ENCODE assay signal across 12 mouse cellular contexts in the genomic region with DNA sequence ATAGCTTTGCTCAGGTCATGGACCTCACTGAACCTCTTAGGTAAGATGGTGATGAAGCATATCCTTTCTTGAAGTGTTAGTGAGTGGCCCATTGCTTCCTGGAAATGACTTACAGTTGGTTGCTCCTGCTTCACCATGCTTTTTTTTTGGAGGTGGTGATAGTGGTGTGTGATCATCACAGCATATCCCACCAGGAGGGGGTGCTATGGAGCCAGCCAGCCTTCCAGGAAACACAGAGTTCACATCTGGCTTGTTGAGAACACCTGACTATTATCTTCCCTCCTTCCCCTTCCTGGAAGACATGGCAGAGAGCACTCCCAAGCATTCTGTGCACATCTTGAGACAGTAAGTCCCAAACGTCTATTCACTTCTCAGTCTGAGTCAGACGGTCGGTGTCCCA.
A peak's percentile ranks its signal among the peaks of the same experiment; 100 is the strongest.
DNase-seq lines count a peak whose midpoint lies in the region; ATAC-seq and TF ChIP-seq lines count a peak whose summit lies in the region.
"Had no signal": no experiment of that assay in that cellular context is flagged by ENCODE, and none has a peak within 500 bp of the region (broad histone marks: within the 10 kb centered on the region; RNA-seq: fewer than 3 reads in every experiment).

No protein-coding gene starts in this region.

- no peak for DNase-seq in gastrocnemius, adult 2 months
- no peak for DNase-seq in gastrocnemius, postnatal 25 days
- DNase-seq in retina, embryonic 14.5 days (ENCODE audit: low spot score) = peak; percentile 17
- DNase-seq in retina, postnatal 1 day = no peak
- peak; percentile 6 to 51 for DNase-seq in kidney, postnatal 36 days
- peak; percentile 45 for DNase-seq in testis, postnatal 10 days (ENCODE audit: low spot score)
- no peak for DNase-seq in limb, embryonic 10.5 days (ENCODE audit: low spot score)
- DNase-seq in midbrain, postnatal 0 days (ENCODE audit: low spot score) = no peak
- DNase-seq: adrenal gland, adult 8-10 months; cerebellum, adult 9-10 months had no signal

- ATAC-seq in midbrain, postnatal 0 days (ENCODE audit: low FRiP score) = no peak
- ATAC-seq: intestine, embryonic 15.5 days had no signal

- no peak overlapping the region for H3K27ac ChIP-seq in gastrocnemius, adult 2 months
- no peak overlapping the region for H3K27ac ChIP-seq in limb, embryonic 10.5 days
- no peak overlapping the region for H3K27ac ChIP-seq in midbrain, postnatal 0 days (ENCODE audit: low read depth, low read length)
- H3K27ac ChIP-seq: intestine, embryonic 15.5 days had no signal

- H3K9ac ChIP-seq in midbrain, postnatal 0 days (replicated peaks; ENCODE audit: low read length, poor library complexity, severe bottlenecking) = no peak overlapping the region
- H3K9ac ChIP-seq: intestine, embryonic 15.5 days had no signal

- H3K4me1 ChIP-seq in limb, embryonic 10.5 days = peaks cover 9% of the 10 kb centered on the region
- no peaks in the 10 kb centered on the region for H3K4me1 ChIP-seq in midbrain, postnatal 0 days (ENCODE audit: insufficient read depth, low read length)
- H3K4me1 ChIP-seq: intestine, embryonic 15.5 days had no signal

- no peaks in the 10 kb centered on the region for H3K36me3 ChIP-seq in limb, embryonic 10.5 days
- H3K36me3 ChIP-seq in midbrain, postnatal 0 days (ENCODE audit: insufficient read depth, low read length) = no peaks in the 10 kb centered on the region
- H3K36me3 ChIP-seq: intestine, embryonic 15.5 days had no signal

- no peaks in the 10 kb centered on the region for H3K9me3 ChIP-seq in limb, embryonic 10.5 days (replicated peaks)
- H3K9me3 ChIP-seq in midbrain, postnatal 0 days (ENCODE audit: low read length) = no peaks in the 10 kb centered on the region
- H3K9me3 ChIP-seq: intestine, embryonic 15.5 days had no signal

- H3K4me3 ChIP-seq in gastrocnemius, adult 2 months = no peak overlapping the region
- H3K4me3 ChIP-seq in limb, embryonic 10.5 days = no peak overlapping the region
- no peak overlapping the region for H3K4me3 ChIP-seq in midbrain, postnatal 0 days (ENCODE audit: low read depth, low read length)
- H3K4me3 ChIP-seq: erythroblast, embryonic 14.5 days; intestine, embryonic 15.5 days had no signal

- no peaks in the 10 kb centered on the region for H3K27me3 ChIP-seq in limb, embryonic 10.5 days (ENCODE audit: low read depth, poor library complexity, severe bottlenecking)
- H3K27me3 ChIP-seq in midbrain, postnatal 0 days (ENCODE audit: insufficient read depth, low read length) = no peaks in the 10 kb centered on the region
- H3K27me3 ChIP-seq: intestine, embryonic 15.5 days had no signal

- 98% methylated on average over 3 of the region's 3 CpGs for WGBS in limb, embryonic 10.5 days
- WGBS in midbrain, postnatal 0 days = 89% methylated on average over 3 of the region's 3 CpGs

- peak; percentile 21; the same call in 1 of the 2 replicates for TF ChIP-seq CTCF in gastrocnemius, adult 2 months (IDR thresholded peaks at IDR 0.05)
- TF ChIP-seq CTCF in midbrain, postnatal 0 days (IDR thresholded peaks at IDR 0.05) = no peak

- H3K4me2 ChIP-seq in midbrain, postnatal 0 days (ENCODE audit: low read depth, low read length, poor library complexity, severe bottlenecking) = no peak overlapping the region
- H3K4me2 ChIP-seq: intestine, embryonic 15.5 days had no signal

- intact Hi-C loops in gastrocnemius, adult 2 months (cut with DNase I) = no loop called here

Comparison
In these comparisons a context has a peak if more than half of its experiments do, and no peak if none do; other contexts are left out.
1. DNase-seq: peak in retina, embryonic 14.5 days (single experiment), kidney, postnatal 36 days (2 of 2) and testis, postnatal 10 days (single experiment); none in gastrocnemius, adult 2 months (single experiment), gastrocnemius, postnatal 25 days (single experiment), retina, postnatal 1 day (single experiment), limb, embryonic 10.5 days (single experiment) and midbrain, postnatal 0 days (single experiment).